Mouse (Mus musculus) G1E (cell line): ENCODE measurements at regions not wholly inside any gene's neighbourhood (a gene's known extent, or its start where the extent isn't known, plus 50 kb on each side); places are given as distances from the start of the nearest gene placed in this dataset.

Experiments used
- ATAC-seq: 2 replicates; pipeline ENCODE4 v1.8.0; 2016; ENCODE audit warnings: mild to moderate bottlenecking; ENCODE audit not compliant: insufficient number of reproducible peaks, poor library complexity, low FRiP score, severe bottlenecking; ENCODE audit errors: extremely low read depth
- DNase-seq: peaks from one replicate; pipeline ENCODE4 v3.0.0; 2012; ENCODE audit warnings: low spot score
- H3K27me3 ChIP-seq: 2 replicates; pipeline ENCODE4 v1.6.1; 2012; ENCODE audit warnings: mild to moderate bottlenecking, low read length, inconsistent platforms; ENCODE audit not compliant: insufficient read depth
- H3K36me3 ChIP-seq: replicated peaks from 2 replicates; pipeline ENCODE3; 2012; ENCODE audit warnings: mild to moderate bottlenecking, inconsistent platforms
- H3K4me1 ChIP-seq: 2 replicates; pipeline ENCODE4 v1.6.1; 2012; ENCODE audit warnings: low read depth, low read length, inconsistent platforms, mixed read lengths; ENCODE audit not compliant: insufficient read depth
- H3K4me3 ChIP-seq: 2 replicates; pipeline ENCODE4 v1.5.1; 2012; ENCODE audit warnings: low read depth, mild to moderate bottlenecking, inconsistent platforms, low read length, moderate library complexity, mixed read lengths
- H3K9me3 ChIP-seq: replicated peaks from 2 replicates; pipeline ENCODE4 v1.6.1; 2012; ENCODE audit warnings: inconsistent platforms
- CTCF ChIP-seq: IDR thresholded peaks from 2 replicates; pipeline ENCODE4 v1.5.1; 2012; ENCODE audit warnings: low read depth, low read length, inconsistent platforms, mixed read lengths
- GATA1 ChIP-seq: IDR thresholded peaks from 2 replicates; pipeline ENCODE4 v1.6.1; 2012; ENCODE audit warnings: borderline replicate concordance, low read length, inconsistent platforms, mixed read lengths
- GATA2 ChIP-seq: IDR thresholded peaks from 2 replicates; pipeline ENCODE4 v1.6.1; 2012; ENCODE audit warnings: low read depth, low read length, inconsistent platforms, borderline replicate concordance
- POLR2AphosphoS5 ChIP-seq: IDR thresholded peaks from 2 replicates; pipeline ENCODE4 v1.6.1; 2012; ENCODE audit warnings: low read depth, low read length, inconsistent platforms; ENCODE audit not compliant: insufficient replicate concordance
- TAL1 ChIP-seq: conservative IDR thresholded peaks from 2 replicates; pipeline ENCODE4 v1.6.1; 2012; ENCODE audit warnings: low read depth, low read length, inconsistent platforms, mixed read lengths

DNA sequence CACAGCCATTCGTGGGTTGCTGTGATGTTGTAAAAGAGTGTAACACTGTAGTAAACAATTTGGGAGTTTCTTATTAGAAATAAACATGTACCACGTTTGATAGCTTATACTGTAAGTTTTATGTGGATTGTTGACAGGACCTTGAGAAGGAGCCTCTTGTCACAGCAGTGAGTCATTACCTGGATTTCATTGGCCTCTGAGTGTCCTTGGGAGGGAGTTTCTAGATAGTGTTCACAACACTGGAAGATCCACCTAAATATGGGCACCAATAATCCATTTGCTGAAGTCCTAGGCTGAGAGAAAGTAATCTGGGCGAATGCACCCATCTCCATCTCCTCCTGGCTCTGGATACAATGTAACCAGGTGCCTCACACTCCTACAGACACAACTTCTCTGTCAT is 281.7 kb upstream of the Gadl1 start:
- H3K36me3 ChIP-seq = no peaks in the 10 kb centered on the region
- no peaks in the 10 kb centered on the region for H3K4me1 ChIP-seq
- no peaks in the 10 kb centered on the region for H3K27me3 ChIP-seq
- ATAC-seq (no peak), DNase-seq (no peak)
- TF ChIP-seq GATA2 (no peak), CTCF (no peak), POLR2AphosphoS5 (no peak), TAL1 (no peak), GATA1 (no peak)
- H3K9me3 ChIP-seq = peaks cover 65% of the 10 kb centered on the region
- no peak overlapping the region for H3K4me3 ChIP-seq

DNA sequence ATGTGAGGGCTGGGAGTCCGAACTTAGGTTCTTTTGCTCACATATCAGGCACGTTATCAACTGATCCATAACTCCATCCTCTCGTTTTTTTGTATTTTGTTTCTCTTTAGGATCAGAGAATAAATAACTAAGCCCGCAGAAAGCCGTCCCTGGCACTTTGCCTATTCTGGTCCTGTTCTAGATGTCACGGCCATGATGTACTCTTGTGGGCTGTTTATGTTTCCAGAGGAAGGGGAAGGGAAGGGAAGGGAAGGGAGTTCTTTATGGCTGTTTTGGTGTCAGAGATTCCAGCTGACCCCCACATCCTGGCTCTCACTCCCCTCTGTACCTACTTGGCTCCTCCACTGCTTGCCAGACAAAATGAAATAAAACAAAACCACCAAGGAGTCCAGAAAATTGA is 272.1 kb upstream of the Gadl1 start:
- no peaks in the 10 kb centered on the region for H3K4me1 ChIP-seq
- H3K4me3 ChIP-seq = no peak overlapping the region
- peaks cover 62% of the 10 kb centered on the region for H3K9me3 ChIP-seq
- TF ChIP-seq GATA2 (no peak), CTCF (no peak)
- ATAC-seq (no peak), DNase-seq (no peak)
- H3K27me3 ChIP-seq = no peaks in the 10 kb centered on the region
- H3K36me3 ChIP-seq = no peaks in the 10 kb centered on the region

DNA sequence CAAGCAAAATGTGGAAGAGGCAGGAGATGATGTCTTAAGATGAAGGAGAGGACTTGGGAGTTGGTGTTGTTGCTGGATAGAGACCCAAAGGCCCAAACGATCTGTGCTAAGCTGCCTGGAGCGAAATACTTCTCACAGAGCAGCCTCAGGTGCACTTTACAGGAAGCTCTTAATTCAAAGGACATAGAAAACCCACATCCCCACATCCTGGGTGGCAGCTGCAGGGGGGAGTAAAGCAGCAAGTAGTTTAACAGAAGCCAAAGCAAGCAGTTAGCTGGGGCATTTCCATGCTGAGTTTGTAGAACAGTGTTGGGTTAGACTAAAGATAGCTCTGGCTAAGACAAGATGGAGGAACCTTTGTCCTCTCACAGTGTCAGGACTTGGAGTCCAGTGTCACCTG is 268.5 kb upstream of the Gadl1 start:
- Histone ChIP-seq H3K4me3 (no peak overlapping the region), H3K9me3 (peaks cover 65% of the 10 kb centered on the region), H3K36me3 (no peaks in the 10 kb centered on the region), H3K4me1 (no peaks in the 10 kb centered on the region), H3K27me3 (no peaks in the 10 kb centered on the region)
- ATAC-seq (no peak), DNase-seq (no peak)
- TF ChIP-seq GATA2 = no peak
- TF ChIP-seq TAL1 = no peak

- no peaks in the 10 kb centered on the region for H3K27me3 ChIP-seq
- H3K4me1 ChIP-seq = no peaks in the 10 kb centered on the region
- H3K4me3 ChIP-seq = no peak overlapping the region
- TF ChIP-seq CTCF = no peak
- TF ChIP-seq POLR2AphosphoS5 = no peak
- no peak for TF ChIP-seq GATA1
- TF ChIP-seq TAL1 = no peak
- TF ChIP-seq GATA2 = no peak
- ATAC-seq (no peak), DNase-seq (no peak)
- H3K9me3 ChIP-seq = peaks cover 60% of the 10 kb centered on the region
- no peaks in the 10 kb centered on the region for H3K36me3 ChIP-seq
These were observed 267.2 kb upstream of the Gadl1 start for GRCm38 (mm10) chr9:115642032-115642431.

DNA sequence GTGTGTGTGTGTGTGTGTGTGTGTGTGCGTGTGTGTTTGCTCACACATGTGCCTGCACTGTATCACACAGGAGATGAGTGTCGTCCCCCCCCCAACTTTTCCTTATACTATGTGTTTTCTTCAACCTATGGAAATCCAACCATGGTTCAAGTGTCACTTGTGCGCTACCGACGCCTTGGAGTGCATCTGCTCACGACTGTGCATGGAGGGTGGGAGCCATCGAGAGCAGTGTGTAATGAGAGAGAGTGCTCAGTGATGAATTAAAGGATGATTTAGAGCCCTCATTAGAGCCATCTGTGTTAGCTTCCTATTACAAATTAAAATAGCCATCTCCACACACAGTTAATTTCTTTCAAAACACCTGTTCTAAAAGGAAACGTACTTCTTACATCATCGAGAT is 264.3 kb upstream of the Gadl1 start:
- Histone ChIP-seq H3K4me1 (no peaks in the 10 kb centered on the region), H3K27me3 (no peaks in the 10 kb centered on the region), H3K36me3 (no peaks in the 10 kb centered on the region), H3K4me3 (no peak overlapping the region), H3K9me3 (peaks cover 73% of the 10 kb centered on the region)
- ATAC-seq (no peak), DNase-seq (no peak)
- TF ChIP-seq POLR2AphosphoS5 = no peak
- TF ChIP-seq GATA1 = no peak
- TF ChIP-seq CTCF = no peak
- TF ChIP-seq GATA2 = no peak
- no peak for TF ChIP-seq TAL1

DNA sequence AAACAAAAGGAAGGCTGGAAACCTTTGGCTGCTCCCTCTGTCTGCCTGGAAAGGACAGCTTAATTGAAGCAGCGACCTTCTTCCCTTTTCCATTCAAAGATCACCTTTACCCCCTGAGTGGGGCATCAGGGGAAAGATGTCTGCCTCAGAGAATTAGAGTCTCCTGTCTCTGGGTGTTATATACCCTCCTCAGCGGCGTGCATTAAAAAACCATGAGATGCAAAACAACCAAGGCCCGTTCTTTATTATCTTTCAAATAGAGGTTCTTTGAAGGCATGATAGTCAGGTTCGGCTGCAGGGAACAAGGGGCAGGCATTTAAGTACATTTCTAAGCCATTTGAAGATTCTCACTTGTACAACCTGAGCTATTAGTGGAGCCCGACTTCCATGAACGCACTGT is 263.0 kb upstream of the Gadl1 start:
- H3K9me3 ChIP-seq = peaks cover 69% of the 10 kb centered on the region
- no peak for TF ChIP-seq CTCF
- TF ChIP-seq TAL1 = no peak
- no peak for TF ChIP-seq GATA1
- TF ChIP-seq POLR2AphosphoS5 = no peak
- TF ChIP-seq GATA2 = no peak
- no peak overlapping the region for H3K4me3 ChIP-seq

DNA sequence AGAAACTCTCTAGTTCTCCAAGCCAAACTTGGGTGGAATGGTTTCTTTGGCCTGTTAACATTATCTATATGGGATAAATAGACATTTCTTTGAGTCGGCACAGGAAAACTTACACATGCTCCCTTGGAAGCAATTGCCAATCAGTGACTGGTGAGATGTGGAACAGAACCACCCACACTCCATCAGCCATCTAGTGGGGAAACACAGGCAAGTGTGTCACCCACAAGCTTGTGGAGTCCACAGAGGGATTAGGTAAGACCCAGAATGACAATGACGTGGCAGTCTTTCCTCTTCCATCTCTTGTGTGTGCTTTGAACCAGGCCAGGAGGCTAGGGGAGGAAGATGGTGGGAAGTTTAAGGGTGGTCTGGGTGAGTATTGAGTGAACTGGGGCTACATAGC is 257.5 kb upstream of the Gadl1 start:
- Histone ChIP-seq H3K9me3 (peaks cover 72% of the 10 kb centered on the region), H3K27me3 (no peaks in the 10 kb centered on the region), H3K4me1 (no peaks in the 10 kb centered on the region), H3K4me3 (no peak overlapping the region), H3K36me3 (no peaks in the 10 kb centered on the region)
- no peak for DNase-seq
- no peak for TF ChIP-seq POLR2AphosphoS5
- no peak for TF ChIP-seq CTCF
- no peak for TF ChIP-seq GATA2
- TF ChIP-seq GATA1 = no peak
- TF ChIP-seq TAL1 = no peak
- no peak for ATAC-seq

More for the DNA sequence above, 263.0 kb upstream of the Gadl1 start:
- H3K36me3 ChIP-seq = no peaks in the 10 kb centered on the region
- H3K4me1 ChIP-seq = no peaks in the 10 kb centered on the region
- no peak for DNase-seq
- H3K27me3 ChIP-seq = no peaks in the 10 kb centered on the region
- ATAC-seq = no peak
